Mouse (Mus musculus): ENCODE results near the gene Wbp11. TPM values are rescaled to one million over a fixed set of nuclear protein-coding genes. Genes with fewer than 3 reads are reported as not detected.
A peak's percentile ranks its signal among the peaks of the same experiment; 100 is the strongest.

The Wbp11 gene
- polyA plus RNA-seq, 1 experiment from 2014 or later: 51.6 TPM

GRCm38 (mm10) chr6:136855183-136855582 lies 27.1 kb upstream of the Wbp11 start:
- Histone ChIP-seq H3K9me3 (replicated peaks) (no peaks in the 10 kb centered on the region), H3K36me3 (replicated peaks) (peaks cover 50% of the 10 kb centered on the region), H3K9ac (peak overlapping the region; percentile 88)

GRCm38 (mm10) chr6:136854361-136854781 lies 26.3 kb upstream of the Wbp11 start:
- H3K36me3 ChIP-seq (replicated peaks): peaks cover 58% of the 10 kb centered on the region
- peak overlapping the region; percentile 71 for H3K4me2 ChIP-seq
- 28% methylated on average over 11 of the region's 11 CpGs for WGBS (ENCODE audit: insufficient replicate concordance)
- peak overlapping the region; percentile 88 for H3K9ac ChIP-seq
- ATAC-seq (ENCODE audit: insufficient read depth): no peak
- no peaks in the 10 kb centered on the region for H3K27me3 ChIP-seq
- peak overlapping the region; percentile 77 for H3K4me3 ChIP-seq (replicated peaks)
- H3K9me3 ChIP-seq (replicated peaks): no peaks in the 10 kb centered on the region
- peak overlapping the region; percentile 97 for H3K27ac ChIP-seq (replicated peaks)
- H3K4me1 ChIP-seq (replicated peaks): peaks cover 75% of the 10 kb centered on the region

More at GRCm38 (mm10) chr6:136855183-136855582, 27.1 kb upstream of the Wbp11 start:
- H3K4me2 ChIP-seq: peak overlapping the region; percentile 71
- no peaks in the 10 kb centered on the region for H3K27me3 ChIP-seq
- 23% methylated on average over 2 of the region's 2 CpGs for WGBS (ENCODE audit: insufficient replicate concordance)
- ATAC-seq (ENCODE audit: insufficient read depth): no peak
- H3K4me1 ChIP-seq (replicated peaks): peaks cover 75% of the 10 kb centered on the region
- peak overlapping the region; percentile 97 for H3K27ac ChIP-seq (replicated peaks)
- peak overlapping the region; percentile 77 for H3K4me3 ChIP-seq (replicated peaks)

- H3K9ac ChIP-seq: no peak overlapping the region
- 48% methylated on average over 3 of the region's 3 CpGs for WGBS (ENCODE audit: insufficient replicate concordance)
- peaks cover 74% of the 10 kb centered on the region for H3K36me3 ChIP-seq (replicated peaks)
- H3K27me3 ChIP-seq: no peaks in the 10 kb centered on the region
- peaks cover 76% of the 10 kb centered on the region for H3K4me1 ChIP-seq (replicated peaks)
- peak overlapping the region; percentile 72 for H3K27ac ChIP-seq (replicated peaks)
- no peaks in the 10 kb centered on the region for H3K9me3 ChIP-seq (replicated peaks)
- peak overlapping the region; percentile 71 for H3K4me2 ChIP-seq
- no peak for ATAC-seq (ENCODE audit: insufficient read depth)
- peak overlapping the region; percentile 77 for H3K4me3 ChIP-seq (replicated peaks)
Observed at GRCm38 (mm10) chr6:136852762-136853161, 24.7 kb upstream of the Wbp11 start.

GRCm38 (mm10) chr6:136852348-136852747 lies 24.3 kb upstream of the Wbp11 start:
- 82% methylated on average over 4 of the region's 4 CpGs for WGBS (ENCODE audit: insufficient replicate concordance)
- Histone ChIP-seq H3K4me1 (replicated peaks) (peaks cover 78% of the 10 kb centered on the region), H3K9ac (no peak overlapping the region), H3K4me2 (peak overlapping the region; percentile 71), H3K27me3 (no peaks in the 10 kb centered on the region), H3K27ac (replicated peaks) (peak overlapping the region; percentile 72), H3K36me3 (replicated peaks) (peaks cover 78% of the 10 kb centered on the region), H3K9me3 (replicated peaks) (no peaks in the 10 kb centered on the region), H3K4me3 (replicated peaks) (peak overlapping the region; percentile 77)
- ATAC-seq (ENCODE audit: insufficient read depth): no peak

- peak overlapping the region; percentile 81 for H3K27ac ChIP-seq (replicated peaks)
- H3K9me3 ChIP-seq (replicated peaks): no peaks in the 10 kb centered on the region
- H3K4me3 ChIP-seq (replicated peaks): no peak overlapping the region
- no peak for ATAC-seq (ENCODE audit: insufficient read depth)
- H3K36me3 ChIP-seq (replicated peaks): peaks cover 96% of the 10 kb centered on the region
- H3K4me1 ChIP-seq (replicated peaks): peaks cover 72% of the 10 kb centered on the region
- WGBS (ENCODE audit: insufficient replicate concordance): 58% methylated on average over 6 of the region's 6 CpGs
- no peaks in the 10 kb centered on the region for H3K27me3 ChIP-seq
- no peak overlapping the region for H3K9ac ChIP-seq
- peak overlapping the region; percentile 7; the same call in 1 of the 2 replicates for H3K4me2 ChIP-seq
Observed at GRCm38 (mm10) chr6:136850267-136850666, 22.2 kb upstream of the Wbp11 start.

GRCm38 (mm10) chr6:136848971-136849370 lies 20.9 kb upstream of the Wbp11 start:
- H3K36me3 ChIP-seq (replicated peaks): peaks cover 89% of the 10 kb centered on the region
- 69% methylated on average over 5 of the region's 5 CpGs for WGBS (ENCODE audit: insufficient replicate concordance)
- 0 out of 2 replicates have a peak, but pooled peaks have one; percentile 17 for ATAC-seq (ENCODE audit: insufficient read depth)
- H3K9ac ChIP-seq: 0 out of 2 replicates have a peak overlapping the region, but pooled peaks have one; percentile 34
- H3K4me2 ChIP-seq: peak overlapping the region; percentile 50
- peak overlapping the region; percentile 81 for H3K27ac ChIP-seq (replicated peaks)
- no peaks in the 10 kb centered on the region for H3K9me3 ChIP-seq (replicated peaks)
- no peaks in the 10 kb centered on the region for H3K27me3 ChIP-seq
- peak overlapping the region; percentile 22 for H3K4me3 ChIP-seq (replicated peaks)
- H3K4me1 ChIP-seq (replicated peaks): peaks cover 61% of the 10 kb centered on the region

- H3K36me3 ChIP-seq (replicated peaks): peaks cover 83% of the 10 kb centered on the region
- H3K9ac ChIP-seq: peak overlapping the region; percentile 34; the same call in 1 of the 2 replicates
- ATAC-seq (ENCODE audit: insufficient read depth): peak; percentile 64
- WGBS (ENCODE audit: insufficient replicate concordance): 23% methylated on average over 8 of the region's 8 CpGs
- H3K27ac ChIP-seq (replicated peaks): peak overlapping the region; percentile 81
- H3K4me3 ChIP-seq (replicated peaks): peak overlapping the region; percentile 22
- H3K4me1 ChIP-seq (replicated peaks): peaks cover 56% of the 10 kb centered on the region
- no peaks in the 10 kb centered on the region for H3K27me3 ChIP-seq
- H3K4me2 ChIP-seq: peak overlapping the region; percentile 50
- H3K9me3 ChIP-seq (replicated peaks): no peaks in the 10 kb centered on the region
Observed at GRCm38 (mm10) chr6:136848399-136848798, 20.4 kb upstream of the Wbp11 start.

- H3K4me3 ChIP-seq (replicated peaks): peak overlapping the region; percentile 22
- peak; percentile 70 for ATAC-seq (ENCODE audit: insufficient read depth)
- H3K9ac ChIP-seq: peak overlapping the region; percentile 2; the same call in 1 of the 2 replicates
- H3K36me3 ChIP-seq (replicated peaks): peaks cover 77% of the 10 kb centered on the region
- WGBS (ENCODE audit: insufficient replicate concordance): 2% methylated on average over 2 of the region's 2 CpGs
- no peaks in the 10 kb centered on the region for H3K27me3 ChIP-seq
- H3K4me1 ChIP-seq (replicated peaks): peaks cover 50% of the 10 kb centered on the region
- peak overlapping the region; percentile 81 for H3K27ac ChIP-seq (replicated peaks)
- H3K4me2 ChIP-seq: peak overlapping the region; percentile 50
- no peaks in the 10 kb centered on the region for H3K9me3 ChIP-seq (replicated peaks)
Observed at GRCm38 (mm10) chr6:136847790-136848189, 19.8 kb upstream of the Wbp11 start.

GRCm38 (mm10) chr6:136847267-136847666 lies 19.2 kb upstream of the Wbp11 start:
- H3K4me2 ChIP-seq: 0 out of 2 replicates have a peak overlapping the region, but pooled peaks have one; percentile 50
- peaks cover 45% of the 10 kb centered on the region for H3K4me1 ChIP-seq (replicated peaks)
- H3K27ac ChIP-seq (replicated peaks): no peak overlapping the region
- WGBS (ENCODE audit: insufficient replicate concordance): 88% methylated on average over 3 of the region's 3 CpGs
- H3K9me3 ChIP-seq (replicated peaks): no peaks in the 10 kb centered on the region
- no peak overlapping the region for H3K4me3 ChIP-seq (replicated peaks)
- no peak for ATAC-seq (ENCODE audit: insufficient read depth)
- no peaks in the 10 kb centered on the region for H3K27me3 ChIP-seq
- no peak overlapping the region for H3K9ac ChIP-seq
- H3K36me3 ChIP-seq (replicated peaks): peaks cover 72% of the 10 kb centered on the region

- H3K4me3 ChIP-seq (replicated peaks): no peak overlapping the region
- H3K27me3 ChIP-seq: no peaks in the 10 kb centered on the region
- WGBS (ENCODE audit: insufficient replicate concordance): 76% methylated on average over 5 of the region's 5 CpGs
- no peak overlapping the region for H3K4me2 ChIP-seq
- peaks cover 40% of the 10 kb centered on the region for H3K4me1 ChIP-seq (replicated peaks)
- H3K27ac ChIP-seq (replicated peaks): no peak overlapping the region
- H3K36me3 ChIP-seq (replicated peaks): peaks cover 59% of the 10 kb centered on the region
- H3K9me3 ChIP-seq (replicated peaks): no peaks in the 10 kb centered on the region
- H3K9ac ChIP-seq: no peak overlapping the region
- ATAC-seq (ENCODE audit: insufficient read depth): no peak
Observed at GRCm38 (mm10) chr6:136845706-136846480, 17.9 kb upstream of the Wbp11 start.

GRCm38 (mm10) chr6:136844903-136845302 lies 16.9 kb upstream of the Wbp11 start:
- no peak overlapping the region for H3K9ac ChIP-seq
- H3K4me1 ChIP-seq (replicated peaks): peaks cover 30% of the 10 kb centered on the region

More at GRCm38 (mm10) chr6:136844903-136845302, 16.9 kb upstream of the Wbp11 start:
- no peak for ATAC-seq (ENCODE audit: insufficient read depth)
- no peak overlapping the region for H3K4me2 ChIP-seq
- 86% methylated on average over 2 of the region's 2 CpGs for WGBS (ENCODE audit: insufficient replicate concordance)
- no peak overlapping the region for H3K4me3 ChIP-seq (replicated peaks)
- no peak overlapping the region for H3K27ac ChIP-seq (replicated peaks)
- peaks cover 49% of the 10 kb centered on the region for H3K36me3 ChIP-seq (replicated peaks)
- H3K27me3 ChIP-seq: no peaks in the 10 kb centered on the region; the same call in 1 of the 2 replicates
- no peaks in the 10 kb centered on the region for H3K9me3 ChIP-seq (replicated peaks)
